Mouse (Mus musculus): ENCODE measurements around the gene Prr7. TPM values are rescaled to one million over a fixed set of nuclear protein-coding genes. Genes with fewer than 3 reads are reported as not detected.
A peak's percentile ranks its signal among the peaks of the same experiment; 100 is the strongest.

The Prr7 gene
- polyA plus RNA-seq, 1 experiment from 2014 or later = 6.7 TPM

- Histone ChIP-seq H3K4me1 (ENCODE audit: control insufficient read depth, insufficient read depth, low read length) (peaks cover 26% of the 10 kb centered on the region), H3K36me3 (ENCODE audit: control insufficient read depth, insufficient read depth, low read length) (peaks cover 19% of the 10 kb centered on the region), H3K4me3 (ENCODE audit: low read depth, low read length) (no peak overlapping the region), H3K4me2 (ENCODE audit: low read depth, low read length) (no peak overlapping the region), H3K27me3 (ENCODE audit: control insufficient read depth, insufficient read depth, low read length) (0 out of 2 replicates have a peak, but pooled peaks cover 2% of the 10 kb centered on the region), H3K27ac (ENCODE audit: low read depth, low read length) (no peak overlapping the region; the same call in 1 of the 2 replicates), H3K9ac (replicated peaks; ENCODE audit: low read depth, low read length) (no peak overlapping the region), H3K9me3 (ENCODE audit: control insufficient read depth, low read length) (no peaks in the 10 kb centered on the region)
- WGBS = 57% methylated on average over 2 of the region's 2 CpGs
- no peak for ATAC-seq (ENCODE audit: low read depth)
These were observed 1.1 kb upstream of the Prr7 start for GRCm38 (mm10) chr13:55462965-55463364.

GRCm38 (mm10) chr13:55463399-55464026, 554 bp upstream of the Prr7 start:
- no peaks in the 10 kb centered on the region for H3K9me3 ChIP-seq (ENCODE audit: control insufficient read depth, low read length)
- peak overlapping the region; percentile 77 for H3K4me3 ChIP-seq (ENCODE audit: low read depth, low read length)
- H3K4me1 ChIP-seq (ENCODE audit: control insufficient read depth, insufficient read depth, low read length) = peaks cover 26% of the 10 kb centered on the region
- H3K4me2 ChIP-seq (ENCODE audit: low read depth, low read length) = peak overlapping the region; percentile 89
- H3K27ac ChIP-seq (ENCODE audit: low read depth, low read length) = peak overlapping the region; percentile 96
- ATAC-seq (ENCODE audit: low read depth) = no peak; the same call in 1 of the 2 replicates
- WGBS = 9% methylated on average over 14 of the region's 14 CpGs
- H3K36me3 ChIP-seq (ENCODE audit: control insufficient read depth, insufficient read depth, low read length) = peaks cover 16% of the 10 kb centered on the region
- peaks cover 2% of the 10 kb centered on the region; the same call in 1 of the 2 replicates for H3K27me3 ChIP-seq (ENCODE audit: control insufficient read depth, insufficient read depth, low read length)
- peak overlapping the region; percentile 87 for H3K9ac ChIP-seq (replicated peaks; ENCODE audit: low read depth, low read length)

GRCm38 (mm10) chr13:55465184-55465583, 1.1 kb downstream of the Prr7 start:
- H3K9me3 ChIP-seq (ENCODE audit: control insufficient read depth, low read length) = no peaks in the 10 kb centered on the region
- peak; percentile 13; the same call in 1 of the 2 replicates for ATAC-seq (ENCODE audit: low read depth)
- peak overlapping the region; percentile 77 for H3K4me3 ChIP-seq (ENCODE audit: low read depth, low read length)
- WGBS = 2% methylated on average over 3 of the region's 3 CpGs
- H3K27me3 ChIP-seq (ENCODE audit: control insufficient read depth, insufficient read depth, low read length) = peaks cover 2% of the 10 kb centered on the region; the same call in 1 of the 2 replicates
- peak overlapping the region; percentile 87 for H3K9ac ChIP-seq (replicated peaks; ENCODE audit: low read depth, low read length)
- peak overlapping the region; percentile 96 for H3K27ac ChIP-seq (ENCODE audit: low read depth, low read length)
- H3K4me2 ChIP-seq (ENCODE audit: low read depth, low read length) = peak overlapping the region; percentile 89
- 0 out of 2 replicates have a peak, but pooled peaks cover 4% of the 10 kb centered on the region for H3K36me3 ChIP-seq (ENCODE audit: control insufficient read depth, insufficient read depth, low read length)
- peaks cover 38% of the 10 kb centered on the region for H3K4me1 ChIP-seq (ENCODE audit: control insufficient read depth, insufficient read depth, low read length)

- peak overlapping the region; percentile 89 for H3K4me2 ChIP-seq (ENCODE audit: low read depth, low read length)
- 0 out of 2 replicates have a peak, but pooled peaks cover 4% of the 10 kb centered on the region for H3K36me3 ChIP-seq (ENCODE audit: control insufficient read depth, insufficient read depth, low read length)
- peak overlapping the region; percentile 77 for H3K4me3 ChIP-seq (ENCODE audit: low read depth, low read length)
- peaks cover 45% of the 10 kb centered on the region for H3K4me1 ChIP-seq (ENCODE audit: control insufficient read depth, insufficient read depth, low read length)
- H3K27ac ChIP-seq (ENCODE audit: low read depth, low read length) = peak overlapping the region; percentile 96
- H3K27me3 ChIP-seq (ENCODE audit: control insufficient read depth, insufficient read depth, low read length) = peaks cover 2% of the 10 kb centered on the region; the same call in 1 of the 2 replicates
- H3K9ac ChIP-seq (replicated peaks; ENCODE audit: low read depth, low read length) = peak overlapping the region; percentile 87; the same call in 1 of the 2 replicates
- WGBS = 65% methylated on average over 5 of the region's 5 CpGs
- no peaks in the 10 kb centered on the region for H3K9me3 ChIP-seq (ENCODE audit: control insufficient read depth, low read length)
- no peak for ATAC-seq (ENCODE audit: low read depth)
These were observed 1.9 kb downstream of the Prr7 start for GRCm38 (mm10) chr13:55465830-55466440.

- Histone ChIP-seq H3K4me3 (ENCODE audit: low read depth, low read length) (no peak overlapping the region), H3K36me3 (ENCODE audit: control insufficient read depth, insufficient read depth, low read length) (peaks cover 8% of the 10 kb centered on the region; the same call in 1 of the 2 replicates), H3K27me3 (ENCODE audit: control insufficient read depth, insufficient read depth, low read length) (peaks cover 2% of the 10 kb centered on the region; the same call in 1 of the 2 replicates), H3K9ac (replicated peaks; ENCODE audit: low read depth, low read length) (no peak overlapping the region), H3K9me3 (ENCODE audit: control insufficient read depth, low read length) (no peaks in the 10 kb centered on the region), H3K27ac (ENCODE audit: low read depth, low read length) (no peak overlapping the region), H3K4me2 (ENCODE audit: low read depth, low read length) (no peak overlapping the region), H3K4me1 (ENCODE audit: control insufficient read depth, insufficient read depth, low read length) (peaks cover 68% of the 10 kb centered on the region)
- ATAC-seq (ENCODE audit: low read depth) = no peak
- 40% methylated on average over 13 of the region's 13 CpGs for WGBS
These were observed 4.9 kb downstream of the Prr7 start for GRCm38 (mm10) chr13:55468851-55469560.

- peak overlapping the region; percentile 92 for H3K27ac ChIP-seq (ENCODE audit: low read depth, low read length)
- H3K9me3 ChIP-seq (ENCODE audit: control insufficient read depth, low read length) = no peaks in the 10 kb centered on the region
- H3K9ac ChIP-seq (replicated peaks; ENCODE audit: low read depth, low read length) = peak overlapping the region; percentile 89; the same call in 1 of the 2 replicates
- H3K27me3 ChIP-seq (ENCODE audit: control insufficient read depth, insufficient read depth, low read length) = no peaks in the 10 kb centered on the region; the same call in 1 of the 2 replicates
- H3K4me1 ChIP-seq (ENCODE audit: control insufficient read depth, insufficient read depth, low read length) = peaks cover 75% of the 10 kb centered on the region
- H3K36me3 ChIP-seq (ENCODE audit: control insufficient read depth, insufficient read depth, low read length) = peaks cover 22% of the 10 kb centered on the region
- no peak overlapping the region; the same call in 1 of the 2 replicates for H3K4me2 ChIP-seq (ENCODE audit: low read depth, low read length)
- WGBS = 39% methylated on average over 9 of the region's 9 CpGs
- no peak overlapping the region for H3K4me3 ChIP-seq (ENCODE audit: low read depth, low read length)
- peak; percentile 10; the same call in 1 of the 2 replicates for ATAC-seq (ENCODE audit: low read depth)
These were observed 6.3 kb downstream of the Prr7 start for GRCm38 (mm10) chr13:55470372-55470771.

- Histone ChIP-seq H3K36me3 (ENCODE audit: control insufficient read depth, insufficient read depth, low read length) (peaks cover 31% of the 10 kb centered on the region), H3K4me1 (ENCODE audit: control insufficient read depth, insufficient read depth, low read length) (peaks cover 66% of the 10 kb centered on the region), H3K4me2 (ENCODE audit: low read depth, low read length) (peak overlapping the region; percentile 99), H3K4me3 (ENCODE audit: low read depth, low read length) (peak overlapping the region; percentile 50), H3K9ac (replicated peaks; ENCODE audit: low read depth, low read length) (peak overlapping the region; percentile 89), H3K27me3 (ENCODE audit: control insufficient read depth, insufficient read depth, low read length) (no peaks in the 10 kb centered on the region; the same call in 1 of the 2 replicates), H3K9me3 (ENCODE audit: control insufficient read depth, low read length) (no peaks in the 10 kb centered on the region), H3K27ac (ENCODE audit: low read depth, low read length) (peak overlapping the region; percentile 92)
- ATAC-seq (ENCODE audit: low read depth) = peak; percentile 61
- WGBS = under 1% methylated on average over 47 of the region's 54 CpGs
These were observed 7.2 kb downstream of the Prr7 start for GRCm38 (mm10) chr13:55471156-55471818.

GRCm38 (mm10) chr13:55471819-55472131, 7.7 kb downstream of the Prr7 start:
- Histone ChIP-seq H3K27ac (ENCODE audit: low read depth, low read length) (peak overlapping the region; percentile 92), H3K4me2 (ENCODE audit: low read depth, low read length) (peak overlapping the region; percentile 99), H3K36me3 (ENCODE audit: control insufficient read depth, insufficient read depth, low read length) (peaks cover 36% of the 10 kb centered on the region), H3K4me1 (ENCODE audit: control insufficient read depth, insufficient read depth, low read length) (peaks cover 64% of the 10 kb centered on the region), H3K9ac (replicated peaks; ENCODE audit: low read depth, low read length) (peak overlapping the region; percentile 89), H3K27me3 (ENCODE audit: control insufficient read depth, insufficient read depth, low read length) (no peaks in the 10 kb centered on the region; the same call in 1 of the 2 replicates), H3K4me3 (ENCODE audit: low read depth, low read length) (peak overlapping the region; percentile 50), H3K9me3 (ENCODE audit: control insufficient read depth, low read length) (no peaks in the 10 kb centered on the region)
- 0% methylated on average over 19 of the region's 31 CpGs for WGBS
- peak; percentile 25; the same call in 1 of the 2 replicates for ATAC-seq (ENCODE audit: low read depth)
